Mouse (Mus musculus) ES-E14 (cell line): ENCODE measurements around the gene Smg1.

ENCODE experiments used
- HCFC1 ChIP-seq: IDR thresholded peaks from 2 replicates; pipeline ENCODE4 v1.6.1; 2012; ENCODE audit warnings: low read length, inconsistent platforms, borderline replicate concordance; ENCODE audit not compliant: insufficient read depth
- ZC3H11A ChIP-seq: IDR thresholded peaks from 2 replicates; pipeline ENCODE4 v1.6.1; 2012; ENCODE audit warnings: low read depth, mild to moderate bottlenecking, inconsistent platforms, low read length, borderline replicate concordance

DNA sequence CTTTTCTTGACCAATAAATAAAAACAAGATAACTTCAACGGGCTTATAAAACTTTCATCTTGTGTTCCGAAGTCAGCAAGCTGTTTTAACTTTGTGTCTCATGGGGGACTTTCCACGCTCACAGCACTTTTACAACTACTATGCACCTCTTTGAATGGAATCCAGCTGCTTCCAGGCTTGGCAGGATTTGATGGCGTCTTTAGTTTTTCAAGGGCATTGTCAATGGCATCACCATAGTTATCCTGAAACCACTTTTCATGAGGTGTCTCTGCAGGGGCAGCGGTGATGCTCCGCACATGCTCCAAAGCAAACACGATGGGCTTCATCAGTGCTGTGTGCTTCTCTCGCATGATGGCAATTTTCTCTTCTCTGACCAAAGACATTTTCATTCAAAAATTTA lies 80.5 kb downstream of the Smg1 start:
- TF ChIP-seq HCFC1 (no peak), ZC3H11A (no peak)
